Mouse (Mus musculus) heart, postnatal 0 days (tissue): ENCODE measurements around the gene 4930402H24Rik. TPM values are rescaled to one million over a fixed set of nuclear protein-coding genes. Genes with fewer than 3 reads are reported as not detected.

ENCODE experiments used
- ATAC-seq: fragments of 200-750 bp; cut with Nextera tagmentation; 2 replicates; pipeline ENCODE4 v1.8.0; 2017; ENCODE audit warnings: low read depth, moderate number of reproducible peaks, moderate library complexity; ENCODE audit not compliant: insufficient read depth
- DNase-seq: peaks from one replicate; pipeline ENCODE4 v3.0.0-alpha.2; 2016; ENCODE audit warnings: low spot score
- H3K27ac ChIP-seq: fragments of 300-500 bp; sonication (generic); 2 replicates; pipeline ENCODE4 v1.5.1; 2014; ENCODE audit warnings: low read depth, mild to moderate bottlenecking
- H3K27me3 ChIP-seq: fragments of 300-500 bp; sonication (generic); 2 replicates; pipeline ENCODE4 v1.6.1; 2014; ENCODE audit warnings: low read length, mixed read lengths; ENCODE audit not compliant: control insufficient read depth, insufficient read depth
- H3K36me3 ChIP-seq: fragments of 300-500 bp; sonication (generic); replicated peaks from 2 replicates; pipeline ENCODE4 v1.6.1; 2014; ENCODE audit warnings: low read length, mixed read lengths; ENCODE audit not compliant: control insufficient read depth, insufficient read depth
- H3K4me1 ChIP-seq: fragments of 300-500 bp; sonication (generic); 2 replicates; pipeline ENCODE4 v1.6.1; 2014; ENCODE audit warnings: antibody characterized with exemption; ENCODE audit not compliant: control insufficient read depth, insufficient read depth
- H3K4me2 ChIP-seq: fragments of 300-500 bp; sonication (generic); 2 replicates; pipeline ENCODE4 v1.6.1; 2014; ENCODE audit warnings: low read depth, mild to moderate bottlenecking, low read length, moderate library complexity
- H3K4me3 ChIP-seq: fragments of 300-500 bp; sonication (generic); 2 replicates; pipeline ENCODE4 v1.5.1; 2014; ENCODE audit warnings: low read depth, low read length
- H3K9ac ChIP-seq: fragments of 300-500 bp; sonication (generic); replicated peaks from 2 replicates; pipeline ENCODE4 v1.6.1; 2014; ENCODE audit warnings: low read depth, low read length, mixed read lengths
- H3K9me3 ChIP-seq: fragments of 300-500 bp; sonication (generic); replicated peaks from 2 replicates; pipeline ENCODE4 v1.6.1; 2016; ENCODE audit warnings: low read length; ENCODE audit not compliant: control insufficient read depth
- CTCF ChIP-seq: IDR thresholded peaks from 2 replicates; pipeline ENCODE4 v1.5.1; 2016; ENCODE audit warnings: antibody characterized with exemption, control low read depth, low read depth
- EP300 ChIP-seq: IDR thresholded peaks from 2 replicates; pipeline ENCODE4 v1.6.1; 2016; ENCODE audit warnings: antibody characterized with exemption, low read depth
- WGBS: fragments of 180-500 bp; shearing (Covaris S2); extraction: QIAGEN DNeasy Blood & Tissue Kit; methylation state at CpG from one replicate; pipeline ENCODE4 v1.1.7; 2014; 5-methylcytosine and 5-hydroxymethylcytosine counted together
- polyA plus RNA-seq: library from polyadenylated mRNA; unstranded; fragments of >200 nt; fragmentation: Nextera tagmentation; extraction: Ambion mirVana; gene quantifications from 2 replicates; pipeline ENCODE4 v1.2.1, GENCODE M21; 2015
- total RNA-seq: library from RNA; depleted of rRNA; stranded (reverse); fragments of >200 nt; gene quantifications from 2 replicates; pipeline ENCODE4 v1.2.3, GENCODE M21; 2014; ENCODE audit warnings: low replicate concordance

Gene 4930402H24Rik
- total and polyA plus RNA-seq, 2 experiments from 2014 or later, result 41.8 to 89.9 TPM

GRCm38 (mm10) chr2:130679899-130680298, 226.3 kb downstream of the 4930402H24Rik start:
- no peak for ATAC-seq

DNA sequence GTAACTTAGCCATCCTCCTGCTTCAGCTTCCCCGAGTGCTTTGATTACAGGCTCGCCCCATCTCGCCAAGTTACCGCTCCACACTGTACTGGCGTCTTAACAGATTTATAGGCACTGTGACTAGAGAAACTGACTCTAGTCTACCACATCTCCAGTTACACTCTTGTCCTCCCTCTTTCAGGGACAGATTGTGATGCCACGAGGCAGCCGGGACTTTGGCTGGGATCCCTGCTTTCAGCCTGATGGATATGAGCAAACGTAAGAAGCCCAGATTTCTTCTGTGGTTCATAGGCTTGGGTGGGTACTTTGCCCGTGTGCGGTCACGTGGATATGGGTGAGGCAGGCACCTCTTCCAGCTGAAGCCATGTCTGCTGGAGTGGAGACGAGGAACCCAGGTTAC, 227.1 kb downstream of the 4930402H24Rik start:
- TF ChIP-seq EP300, result no peak
- no peak for TF ChIP-seq CTCF
- H3K36me3 ChIP-seq, result peaks cover 93% of the 10 kb centered on the region
- DNase-seq, result no peak
- no peak overlapping the region for H3K27ac ChIP-seq
- WGBS, result 94% methylated on average over 12 of the region's 12 CpGs
- ATAC-seq, result no peak
- H3K27me3 ChIP-seq, result no peaks in the 10 kb centered on the region
- H3K4me1 ChIP-seq, result no peaks in the 10 kb centered on the region
- H3K4me2 ChIP-seq, result no peak overlapping the region
- no peaks in the 10 kb centered on the region for H3K9me3 ChIP-seq
- no peak overlapping the region for H3K4me3 ChIP-seq
- no peak overlapping the region for H3K9ac ChIP-seq

More at GRCm38 (mm10) chr2:130679899-130680298, 226.3 kb downstream of the 4930402H24Rik start:
- TF ChIP-seq CTCF, result no peak
- TF ChIP-seq EP300, result no peak
- Histone ChIP-seq H3K36me3 (peaks cover 85% of the 10 kb centered on the region), H3K4me1 (no peaks in the 10 kb centered on the region), H3K27me3 (no peaks in the 10 kb centered on the region), H3K9ac (no peak overlapping the region), H3K4me2 (no peak overlapping the region), H3K27ac (no peak overlapping the region), H3K9me3 (no peaks in the 10 kb centered on the region), H3K4me3 (no peak overlapping the region)
- WGBS, result 94% methylated on average over 6 of the region's 6 CpGs
- DNase-seq, result no peak

DNA sequence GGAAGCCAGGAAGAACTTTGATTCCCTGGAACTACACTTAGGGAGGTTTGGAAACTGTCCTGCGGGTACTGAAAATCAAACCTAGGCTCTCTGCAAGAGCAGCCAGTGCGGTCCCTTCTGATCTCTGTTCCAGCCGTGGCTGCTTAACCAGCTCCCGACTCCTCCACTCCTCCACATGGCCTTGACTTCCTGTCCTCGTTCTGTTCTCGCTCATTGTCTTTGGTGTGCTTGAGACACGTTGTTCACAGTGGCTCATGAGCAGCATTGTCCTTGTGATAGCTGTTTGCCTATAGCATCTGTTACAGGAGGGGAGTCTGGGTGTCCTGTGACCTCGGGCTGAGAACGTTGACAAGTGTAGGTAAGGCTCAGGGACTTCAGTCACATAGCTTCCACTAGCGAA, 229.0 kb downstream of the 4930402H24Rik start:
- no peaks in the 10 kb centered on the region for H3K4me1 ChIP-seq
- TF ChIP-seq CTCF (no peak), EP300 (no peak)
- H3K9me3 ChIP-seq, result no peaks in the 10 kb centered on the region
- no peak overlapping the region for H3K4me3 ChIP-seq
- WGBS, result 65% methylated on average over 10 of the region's 10 CpGs
- no peak overlapping the region for H3K27ac ChIP-seq
- DNase-seq (no peak), ATAC-seq (no peak)
- no peak overlapping the region for H3K9ac ChIP-seq
- H3K36me3 ChIP-seq, result peaks cover 94% of the 10 kb centered on the region
- H3K27me3 ChIP-seq, result no peaks in the 10 kb centered on the region
- H3K4me2 ChIP-seq, result no peak overlapping the region

DNA sequence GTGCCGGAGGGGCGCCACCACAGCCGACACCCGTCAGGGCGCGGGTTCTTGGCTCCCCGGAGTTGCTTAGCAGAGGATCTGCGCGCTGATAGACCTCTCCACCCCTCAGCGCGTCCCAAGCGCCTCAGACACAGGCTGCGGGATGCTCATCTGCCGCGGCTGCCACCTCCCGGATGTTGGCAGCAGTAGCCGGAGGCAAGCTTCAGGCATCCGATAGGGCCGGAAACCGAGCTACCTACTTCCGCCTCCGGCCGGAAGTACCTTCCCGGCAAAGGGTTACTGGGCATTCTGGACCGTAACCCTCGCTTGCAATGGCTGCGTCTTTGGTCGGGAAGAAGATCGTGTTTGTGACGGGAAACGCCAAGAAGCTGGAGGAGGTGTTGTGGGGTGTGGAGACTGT, 238.6 kb downstream of the 4930402H24Rik start, which contains the start of gene Itpa:
TSS of gene Itpa (plus strand) at position 52 of the 400 bp plus-strand sequence.
- peak within 1 kb of the TSS; percentile 79 for H3K4me2 ChIP-seq
- no peaks in the 10 kb centered on the region for H3K27me3 ChIP-seq
- H3K4me1 ChIP-seq, result peaks cover 14% of the 10 kb centered on the region
- ATAC-seq, result peak; percentile 45
- WGBS, result under 1% methylated on average over 31 of the region's 31 CpGs
- H3K27ac ChIP-seq, result peak within 1 kb of the TSS; percentile 68
- peak within 1 kb of the TSS; percentile 61 for H3K4me3 ChIP-seq
- no peaks in the 10 kb centered on the region for H3K9me3 ChIP-seq
- TF ChIP-seq EP300 (peak; percentile 74; the same call in 1 of the 2 replicates), CTCF (peak; percentile 53)
- DNase-seq, result peak; percentile 77
- H3K36me3 ChIP-seq, result peaks cover 12% of the 10 kb centered on the region
- H3K9ac ChIP-seq, result peak within 1 kb of the TSS; percentile 44

DNA sequence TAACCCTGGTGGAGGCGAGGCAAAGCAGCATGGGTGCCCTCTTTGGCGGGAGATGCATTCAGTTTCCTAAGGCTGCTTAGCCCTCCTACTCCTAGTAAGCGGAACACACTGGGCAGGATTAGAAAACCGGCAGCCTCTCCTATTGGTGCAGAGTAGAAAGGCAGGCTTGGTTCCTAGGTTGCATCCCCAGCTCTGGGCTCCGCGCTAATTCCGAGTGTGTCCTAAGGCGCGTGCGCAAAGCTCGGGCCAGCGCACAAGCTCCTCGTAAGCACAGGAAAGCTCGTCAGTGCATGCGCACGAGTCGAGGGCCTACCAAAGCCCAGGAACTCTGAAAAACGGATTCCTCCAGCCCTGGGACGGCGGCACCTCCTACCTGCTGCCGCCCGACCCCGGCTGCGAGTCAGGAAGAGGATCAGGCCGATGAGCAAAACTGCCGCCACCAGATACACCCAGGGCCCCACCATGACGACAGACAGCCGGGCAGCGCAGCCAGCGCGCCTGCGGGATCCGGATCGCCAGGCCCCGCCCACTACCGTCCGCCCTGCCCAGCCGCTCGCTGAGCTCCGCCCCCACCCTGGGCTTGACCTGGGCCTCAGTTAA, 242.0 kb downstream of the 4930402H24Rik start, which contains the start of gene Ddrgk1:
TSS of gene Ddrgk1 (minus strand) at position 558 of the 600 bp plus-strand sequence.
- Histone ChIP-seq H3K27ac (peak within 1 kb of the TSS; percentile 98), H3K4me2 (peak within 1 kb of the TSS; percentile 54), H3K4me1 (peaks cover 14% of the 10 kb centered on the region), H3K9ac (peak within 1 kb of the TSS; percentile 78), H3K4me3 (peak within 1 kb of the TSS; percentile 63), H3K27me3 (no peaks in the 10 kb centered on the region), H3K36me3 (peaks cover 28% of the 10 kb centered on the region), H3K9me3 (no peaks in the 10 kb centered on the region)
- TF ChIP-seq CTCF (peak; percentile 19), EP300 (no peak)
- WGBS, result under 1% methylated on average over 40 of the region's 40 CpGs
- ATAC-seq, result peak; percentile 96
- DNase-seq, result peak; percentile 94
